Mouse (Mus musculus) urinary bladder, postnatal 25 days (tissue): ENCODE results near the gene Klhl29.

ENCODE experiments used
- DNase-seq: peaks from one replicate; pipeline ENCODE4 v3.0.0; 2022; ENCODE audit warnings: low spot score

Gene Klhl29

DNA sequence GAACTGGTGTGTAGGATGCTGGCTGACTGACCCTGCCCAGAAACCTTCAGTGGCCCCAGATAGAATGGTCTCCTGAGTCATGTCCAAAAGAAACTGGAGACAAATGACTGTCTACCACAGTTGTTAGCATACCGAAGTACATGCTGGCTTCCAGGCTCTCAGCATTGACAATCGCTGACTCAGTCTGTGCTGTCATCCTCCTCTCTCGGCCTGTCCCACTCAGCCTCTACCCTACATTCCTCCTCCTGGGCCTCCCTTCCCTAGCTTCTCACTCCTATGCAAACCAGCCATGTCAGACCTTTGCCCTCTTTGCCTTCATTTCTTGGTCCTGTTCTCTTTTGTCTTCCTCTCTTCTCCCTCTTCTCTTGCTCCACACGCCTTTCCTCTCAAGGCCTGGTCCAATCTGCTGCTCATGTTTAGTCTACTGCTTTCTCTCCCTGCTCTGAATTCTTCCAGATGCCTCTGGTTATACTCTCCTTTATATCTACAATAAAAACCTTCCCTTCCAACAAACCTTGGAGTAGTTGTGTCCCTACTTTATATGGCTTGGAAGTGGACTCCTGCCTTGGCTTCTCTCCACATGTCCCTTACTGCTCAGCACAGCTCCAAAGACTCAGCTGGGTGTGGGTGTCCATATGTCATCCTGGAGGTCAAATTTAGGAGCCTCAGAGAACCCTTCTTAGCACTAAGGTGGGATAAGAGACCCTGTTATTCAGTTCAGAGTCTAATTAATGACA is 121.1 kb downstream of the Klhl29 start:
- no peak for DNase-seq

DNA sequence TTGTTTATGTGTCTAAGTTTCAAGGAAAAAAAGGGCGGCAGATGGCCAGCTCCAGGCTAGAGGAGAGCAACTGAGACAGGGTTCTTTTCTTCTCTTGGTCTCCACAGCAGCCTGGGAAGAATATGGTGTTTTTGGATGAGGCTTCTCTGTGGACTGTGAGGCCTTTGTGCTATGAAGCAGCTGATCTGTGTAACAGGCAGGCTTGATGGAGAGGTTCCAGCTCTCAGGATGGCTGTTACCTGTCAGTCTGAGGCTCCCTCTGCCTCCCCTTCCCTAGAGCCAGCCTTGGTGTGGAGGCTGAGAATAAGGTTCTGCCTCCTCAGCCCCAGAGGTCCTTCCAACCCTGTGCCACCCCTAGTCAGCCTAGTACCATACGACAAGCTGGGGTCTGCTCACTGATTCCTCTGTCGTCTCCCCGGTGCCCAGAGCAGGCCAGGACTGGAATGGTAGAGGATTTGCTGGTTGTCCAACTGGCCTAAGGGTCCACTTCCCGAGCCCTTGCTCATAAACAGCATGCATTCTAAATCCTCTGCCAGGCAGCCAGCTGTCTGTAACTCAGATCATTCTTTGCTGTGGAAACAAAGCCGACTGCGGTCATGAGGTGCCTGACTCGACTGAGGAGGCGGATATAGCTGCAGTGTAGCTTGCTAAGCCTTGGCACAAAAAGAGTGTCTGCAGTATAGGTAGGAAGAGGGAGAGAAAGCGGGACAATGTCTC is 122.0 kb downstream of the Klhl29 start:
- DNase-seq: no peak

DNA sequence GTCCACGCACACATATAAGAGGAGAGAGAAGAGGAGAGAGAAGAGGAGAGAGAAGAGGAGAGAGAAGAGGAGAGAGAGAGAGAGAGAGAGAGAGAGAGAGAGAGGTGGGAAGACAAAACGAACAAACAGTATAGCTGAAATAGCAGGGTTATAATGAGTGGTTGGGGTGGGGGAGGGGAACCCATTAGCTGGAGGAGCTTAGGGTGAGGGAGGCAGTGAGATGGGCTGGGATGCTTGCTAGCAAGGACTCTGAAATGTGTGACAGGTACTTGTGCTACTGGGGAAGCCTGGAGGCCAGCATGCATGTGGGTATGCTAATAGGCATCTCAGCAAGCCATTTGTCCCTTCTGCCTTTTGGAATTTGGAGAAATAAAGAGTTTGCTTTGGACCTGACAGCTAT is 122.9 kb downstream of the Klhl29 start:
- DNase-seq: no peak

DNA sequence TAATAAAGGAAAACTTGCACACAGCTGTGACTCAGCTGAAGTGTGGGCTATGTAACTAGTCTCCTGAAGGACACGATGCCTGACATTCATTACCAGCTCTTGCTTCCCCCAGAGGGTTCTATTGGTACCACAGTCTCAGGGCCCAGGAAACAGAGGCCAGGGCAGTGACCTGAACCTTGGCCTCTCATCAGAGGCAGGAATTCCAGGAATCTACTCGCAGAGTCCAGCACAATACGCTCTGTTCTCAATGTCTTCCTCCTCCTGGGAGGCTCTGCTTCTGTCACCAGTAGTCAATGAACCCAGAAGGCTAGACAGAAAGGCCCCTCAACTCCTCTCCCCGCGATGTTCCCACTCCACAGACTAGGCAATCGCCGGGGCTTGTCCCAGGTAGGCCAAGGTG is 125.4 kb downstream of the Klhl29 start:
- no peak for DNase-seq

DNA sequence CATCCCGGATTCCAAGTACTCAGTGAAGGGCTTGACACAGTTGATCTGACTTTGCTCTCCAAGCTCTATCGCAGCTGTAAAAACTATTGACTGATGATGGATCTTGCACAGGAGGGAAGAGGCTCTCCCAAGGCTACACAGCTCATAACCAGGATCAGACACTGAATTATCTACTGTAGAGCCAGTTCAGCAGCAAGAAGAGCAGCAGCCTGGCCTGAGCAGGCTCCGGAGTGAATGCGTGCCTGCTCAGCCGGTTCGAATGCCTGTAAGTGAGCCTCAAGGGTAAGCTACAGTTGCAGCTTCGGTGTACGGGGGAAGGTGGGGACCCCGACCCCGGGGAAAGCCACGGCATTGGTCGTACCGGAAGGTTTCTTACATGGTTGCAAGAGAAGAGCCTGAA is 126.4 kb downstream of the Klhl29 start:
- DNase-seq: no peak

DNA sequence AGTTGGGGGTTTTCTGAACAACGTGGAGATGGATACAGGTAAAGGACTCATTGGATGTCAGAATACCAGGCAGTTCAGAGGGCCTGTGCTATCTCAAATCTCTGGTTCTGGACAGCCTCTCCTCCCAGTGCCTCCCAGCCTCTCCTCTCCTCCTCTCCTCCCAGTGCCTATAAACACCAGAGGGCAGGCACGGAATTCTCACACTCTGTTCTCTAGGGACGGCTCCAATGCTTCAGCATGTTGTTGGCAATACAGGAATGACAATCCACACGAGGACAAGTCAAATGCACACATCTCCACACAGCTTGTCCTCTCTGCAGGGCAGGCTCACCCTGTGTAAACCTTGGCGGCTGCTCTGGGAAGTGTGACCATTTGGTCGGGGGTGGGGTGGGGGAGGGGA is 128.0 kb downstream of the Klhl29 start:
- DNase-seq: no peak

DNA sequence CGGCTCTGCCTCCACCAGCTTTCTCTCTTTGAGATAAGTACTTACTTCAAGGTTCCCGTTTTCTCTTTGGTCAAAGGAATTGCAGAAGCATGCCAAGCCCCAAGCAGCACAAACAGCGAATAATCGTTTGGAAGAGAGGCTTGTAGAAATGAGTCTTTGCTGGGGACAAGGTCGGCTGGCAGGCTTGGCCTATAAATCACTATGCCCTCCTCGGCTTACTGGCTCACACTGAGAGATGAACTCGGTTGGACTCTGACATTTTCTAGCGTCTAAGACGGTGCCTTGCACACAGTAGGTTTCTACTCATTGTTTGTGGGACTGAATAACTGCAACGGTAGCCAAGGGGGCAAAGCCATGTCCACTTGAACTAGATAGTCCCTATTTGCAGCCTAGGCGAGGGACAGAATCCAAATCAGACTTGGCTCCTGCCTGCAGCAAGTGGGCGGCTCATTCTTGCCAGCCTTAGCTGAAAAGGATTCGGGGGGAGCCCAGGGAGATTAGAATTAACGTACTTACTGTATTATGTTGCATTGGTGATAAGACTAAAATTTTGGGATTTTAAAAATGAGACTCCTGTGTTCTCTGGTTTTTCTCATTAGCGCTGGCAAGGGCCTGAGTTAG is 128.7 kb downstream of the Klhl29 start:
- DNase-seq: no peak

DNA sequence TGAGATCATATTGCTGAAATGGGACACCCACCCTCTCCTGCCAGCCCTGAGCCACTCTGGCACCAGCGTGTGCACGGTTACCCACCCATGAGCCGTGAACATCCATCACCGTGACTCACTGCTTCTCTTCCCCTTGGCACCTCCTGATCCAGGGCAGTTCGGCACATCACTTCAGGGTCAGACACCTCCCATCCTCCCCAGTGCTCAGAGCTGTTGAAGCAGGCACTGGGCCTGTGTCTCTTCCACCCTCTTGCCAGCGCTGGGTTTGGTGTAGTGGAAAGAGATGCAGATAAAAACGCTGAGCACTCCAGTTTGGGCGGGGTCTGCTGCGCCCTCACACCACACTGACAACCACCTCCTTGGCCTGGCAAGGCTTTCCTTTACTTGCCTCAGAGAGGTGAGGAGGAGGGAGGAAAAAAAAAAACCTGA is 129.3 kb downstream of the Klhl29 start:
- no peak for DNase-seq

DNA sequence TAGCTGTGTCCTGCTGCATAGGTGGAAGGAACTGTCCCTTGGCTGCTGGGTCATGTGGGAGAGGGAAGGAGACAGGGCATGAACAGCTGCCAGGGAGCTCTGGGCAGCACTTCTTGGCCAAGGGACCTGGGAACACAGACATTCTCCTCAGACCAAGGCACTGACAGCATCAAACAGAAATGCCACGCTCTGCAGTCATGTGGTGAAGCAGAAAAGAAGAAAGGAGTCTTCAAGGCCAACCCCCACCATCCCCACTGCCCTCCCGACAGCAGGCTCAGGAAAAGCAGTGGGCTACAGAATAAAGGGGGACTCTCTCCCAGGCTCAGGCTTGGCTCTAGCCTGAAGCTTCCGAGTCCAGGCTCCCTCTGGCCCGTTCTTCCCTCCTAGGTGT is 130.3 kb downstream of the Klhl29 start:
- DNase-seq: no peak

DNA sequence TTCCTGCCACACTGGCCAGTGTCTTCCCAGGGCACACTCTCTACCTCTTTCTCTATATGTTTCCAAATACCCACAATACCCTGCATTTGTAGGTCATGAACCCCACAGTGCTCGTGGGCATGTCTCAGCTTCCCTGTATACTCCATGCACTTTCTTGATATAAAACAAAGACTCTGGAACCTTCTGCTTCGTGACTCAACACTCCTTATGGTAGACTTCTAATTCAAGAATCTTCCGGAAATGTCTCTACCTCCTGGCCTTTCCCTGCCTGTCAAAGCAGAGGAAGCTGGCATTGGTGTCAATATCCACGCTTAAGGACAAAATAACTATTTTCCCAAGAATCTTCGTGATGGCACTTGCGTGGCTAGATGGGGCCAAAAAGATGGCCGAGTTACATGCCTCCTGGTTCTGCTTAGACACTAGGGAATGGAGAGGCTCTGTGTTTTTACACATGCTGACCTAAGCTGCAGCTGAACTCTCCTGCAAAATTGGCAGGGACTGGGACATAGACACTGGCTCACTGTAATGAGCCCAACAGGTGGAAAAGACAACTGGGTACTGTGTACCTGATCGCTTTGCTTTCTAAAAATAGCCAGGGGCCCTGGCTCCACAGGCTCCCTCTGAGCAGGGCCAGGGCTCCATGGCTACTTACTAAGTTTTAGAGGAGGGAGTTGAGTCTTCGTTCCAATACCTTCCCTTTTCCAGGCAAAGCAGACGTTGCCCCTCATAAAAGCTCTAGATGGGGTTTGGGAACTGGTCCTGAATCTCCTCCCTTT is 130.9 kb downstream of the Klhl29 start:
- DNase-seq: no peak

DNA sequence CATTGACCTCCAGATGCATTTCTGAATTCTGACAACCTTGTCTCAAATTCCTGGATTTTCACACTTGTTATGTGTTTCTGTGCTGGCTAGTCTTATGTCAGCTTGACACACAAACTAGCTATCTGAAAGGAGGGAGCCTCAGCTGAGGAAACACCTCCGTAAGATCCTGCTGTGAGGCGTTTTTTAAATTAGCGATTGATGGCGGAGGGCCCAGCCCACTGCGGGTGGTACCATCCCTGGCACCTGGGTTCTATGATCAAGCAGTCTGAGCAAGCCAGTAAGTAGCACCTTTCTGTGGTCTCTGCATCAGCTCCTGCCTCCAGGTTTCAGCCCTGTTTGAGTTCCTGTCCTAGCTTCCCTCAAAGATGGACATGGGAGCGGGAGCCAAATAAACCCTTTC is 131.6 kb downstream of the Klhl29 start:
- DNase-seq: no peak

DNA sequence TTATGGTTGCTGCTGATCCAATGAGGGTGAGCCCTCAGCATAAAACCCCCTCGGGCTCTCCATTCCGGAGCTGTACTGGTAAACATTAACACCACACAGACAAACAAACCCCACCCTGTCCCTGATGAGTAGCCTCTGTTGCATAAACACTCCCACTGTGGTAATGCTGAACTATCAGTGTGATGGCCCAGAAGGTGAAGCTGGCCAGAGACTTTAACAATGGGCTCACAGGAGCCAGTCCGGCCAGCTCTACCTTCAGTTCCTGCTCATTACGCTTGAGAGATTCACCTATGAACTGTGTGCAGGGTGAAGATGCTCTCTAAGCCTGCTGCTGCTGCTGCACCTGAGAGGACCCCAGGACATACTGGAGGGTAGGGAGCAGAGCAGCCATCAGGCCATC is 132.0 kb downstream of the Klhl29 start:
- no peak for DNase-seq

DNA sequence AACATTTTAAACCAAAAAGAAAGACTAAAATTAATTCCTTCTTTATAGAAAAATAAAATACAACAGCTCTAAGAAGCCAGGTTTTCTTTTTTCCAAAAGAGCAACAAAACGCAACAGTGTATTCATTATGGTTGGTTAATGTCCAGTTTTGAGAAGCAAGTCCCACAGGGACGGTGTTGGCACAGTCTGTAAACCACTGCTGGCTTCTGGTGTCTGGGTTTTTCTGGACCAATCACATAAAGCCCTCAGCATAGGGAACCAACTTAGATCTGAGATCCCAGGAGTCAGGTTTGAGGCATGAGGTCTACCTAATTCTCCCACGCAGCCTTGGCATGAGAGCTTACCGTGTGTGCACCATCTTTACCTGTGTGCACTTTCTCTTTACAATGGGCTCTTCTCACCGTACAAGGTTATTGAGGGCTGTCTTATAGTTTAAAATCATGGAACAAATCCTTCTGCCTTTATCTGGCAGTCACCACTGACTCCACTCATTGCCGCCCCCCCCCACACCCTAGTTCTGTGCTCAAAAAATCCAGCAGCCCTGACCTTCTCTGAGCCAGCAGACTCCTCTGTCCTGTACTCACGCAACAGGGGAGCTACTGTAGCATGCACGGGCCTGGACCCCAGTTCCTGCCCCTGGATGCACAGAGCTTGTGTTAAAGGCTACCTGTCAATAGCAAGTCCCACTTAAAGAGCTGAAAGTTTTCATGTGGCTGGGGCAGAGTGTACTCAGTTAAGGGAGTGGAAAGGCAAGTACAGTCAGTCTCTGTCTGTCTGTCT is 132.7 kb downstream of the Klhl29 start:
- DNase-seq: no peak

DNA sequence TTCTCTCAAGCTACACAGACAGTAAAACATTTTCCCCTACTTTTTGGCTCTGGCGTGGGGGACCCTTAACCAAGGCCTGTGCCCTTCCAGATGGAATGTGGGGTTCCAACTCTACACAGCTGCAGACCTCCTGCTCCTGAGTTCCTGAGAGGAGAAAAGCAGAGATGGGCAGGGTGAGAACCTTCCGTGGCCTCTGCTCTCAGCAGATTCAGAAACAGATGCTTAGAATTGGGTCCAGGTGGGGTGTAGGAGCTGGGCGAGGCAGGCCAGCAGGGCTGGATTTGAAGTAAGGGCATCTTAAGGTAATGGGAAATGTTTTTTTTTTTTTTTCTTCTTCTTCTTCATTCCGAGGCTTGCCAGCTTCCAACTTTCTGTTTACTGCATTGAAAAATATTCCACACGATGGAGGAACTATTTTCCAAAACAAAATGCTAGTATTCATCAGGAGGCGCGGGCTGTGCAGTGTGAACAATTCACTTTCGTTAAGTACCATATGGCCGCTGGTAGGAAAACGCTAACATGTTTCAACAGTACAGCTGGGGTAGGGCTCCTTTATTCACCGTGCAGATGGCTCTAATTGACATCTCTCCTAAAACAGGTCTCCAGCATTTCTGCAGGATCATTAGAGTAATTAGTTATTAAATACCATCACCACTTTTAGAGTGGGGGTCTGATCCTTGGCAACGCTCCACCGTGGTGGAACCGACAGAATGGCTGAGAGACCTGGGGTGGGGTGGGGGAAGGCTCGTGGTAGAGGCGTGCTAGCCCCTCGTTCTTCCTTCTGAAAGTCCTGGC is 135.8 kb downstream of the Klhl29 start:
- no peak for DNase-seq

DNA sequence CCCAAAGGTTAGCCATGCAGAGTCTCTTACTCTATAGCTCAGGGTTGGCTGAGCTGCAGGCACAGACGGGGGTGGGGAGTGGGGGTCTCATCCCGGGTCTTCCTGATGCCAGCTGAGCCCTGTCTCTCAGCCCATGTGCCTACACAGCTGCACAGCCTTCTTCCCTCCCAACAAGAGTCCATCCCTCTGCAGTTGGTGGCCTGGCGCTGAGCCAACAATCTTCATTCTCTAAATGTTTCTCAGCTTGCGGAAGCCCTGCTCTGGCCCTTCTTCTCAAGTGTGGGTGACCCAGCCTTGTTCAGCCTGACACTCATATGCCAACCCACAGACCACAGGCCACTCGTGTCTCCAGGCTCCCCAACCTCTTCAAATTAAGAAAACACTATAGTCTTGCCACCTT is 138.4 kb downstream of the Klhl29 start:
- peak; percentile 23 for DNase-seq

DNA sequence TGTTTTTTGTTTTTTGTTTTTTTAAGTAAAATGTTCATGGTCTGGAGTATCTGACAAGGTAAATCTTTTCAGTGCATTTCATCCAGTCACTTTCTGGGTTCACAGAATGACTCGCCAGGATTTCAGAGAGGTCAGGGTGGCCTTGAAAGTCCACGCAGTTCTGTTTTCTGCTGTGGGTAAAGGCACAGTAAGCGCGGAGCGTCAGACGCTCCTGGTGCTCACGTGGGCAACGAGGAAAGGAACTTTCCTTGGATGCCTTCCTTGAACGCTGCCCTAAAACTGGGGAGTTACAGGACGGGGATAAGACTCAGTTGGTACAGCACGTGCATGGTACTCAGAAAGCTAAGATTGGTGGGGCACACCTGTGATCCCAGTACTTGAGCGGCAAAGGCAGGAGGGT is 139.9 kb downstream of the Klhl29 start:
- DNase-seq: no peak

DNA sequence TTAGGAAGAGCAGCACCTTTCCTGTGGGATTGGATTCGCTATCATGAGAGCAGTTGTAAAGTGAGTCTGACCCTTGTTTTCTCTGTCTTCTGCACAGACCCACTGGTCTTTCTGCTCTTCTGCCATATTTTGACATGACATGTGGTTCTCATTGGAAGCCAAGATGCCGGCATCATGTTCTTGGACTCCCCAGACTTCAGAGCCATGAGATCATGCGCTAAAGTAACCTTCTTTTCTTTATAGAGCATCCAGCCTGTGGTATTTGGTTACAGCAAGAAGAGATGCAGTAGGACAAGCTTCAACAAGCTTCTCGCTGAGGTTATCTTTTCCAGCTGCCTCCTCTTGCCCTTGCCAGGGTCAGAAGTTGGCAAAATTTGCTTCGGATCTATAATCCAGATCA is 145.0 kb downstream of the Klhl29 start:
- DNase-seq: no peak

DNA sequence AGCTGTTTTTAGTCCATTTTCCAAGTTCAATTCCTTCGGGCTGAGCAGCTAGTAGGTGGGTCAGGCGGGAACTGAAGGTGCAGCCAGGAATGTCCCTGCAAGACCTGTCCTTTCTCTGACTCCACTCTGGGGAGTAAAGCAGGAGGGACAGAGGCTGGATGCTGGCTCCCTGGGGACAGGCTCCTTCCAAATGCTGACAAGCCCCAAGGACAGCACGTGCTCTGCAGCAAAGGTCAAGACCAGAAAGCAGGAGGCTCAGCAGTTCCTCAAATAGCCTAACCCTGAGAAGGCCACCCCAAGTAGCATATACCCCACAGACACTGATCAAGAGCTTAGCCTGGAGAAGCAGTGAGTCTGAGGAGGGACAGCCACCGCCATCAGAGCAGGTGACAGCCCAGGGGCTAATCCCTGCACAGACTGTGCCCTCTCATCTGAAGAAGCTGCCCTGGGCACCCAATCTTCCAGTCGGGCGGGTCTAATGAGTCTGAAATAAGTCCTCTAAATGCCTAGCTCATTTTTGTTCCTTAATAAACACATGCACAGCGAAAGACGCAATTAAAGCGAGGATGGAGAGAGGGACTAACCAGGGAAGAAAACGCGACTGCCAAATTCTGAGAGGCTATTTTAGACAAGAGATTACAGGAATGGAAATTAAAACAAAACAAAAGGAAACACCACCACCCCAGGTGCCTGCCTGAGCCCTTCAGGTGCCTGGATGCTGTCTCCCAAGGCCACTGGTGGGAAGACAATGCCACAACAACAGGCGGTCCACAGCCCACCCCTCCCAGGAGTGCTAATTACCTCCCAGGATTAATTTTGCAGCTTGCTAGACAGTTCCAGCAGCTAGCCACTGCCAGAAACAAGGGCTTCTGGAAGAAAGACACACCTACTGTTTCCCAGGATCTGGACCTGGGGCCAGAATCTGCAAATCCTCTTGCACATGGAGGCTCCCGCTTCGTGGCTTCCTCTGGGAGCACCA is 148.5 kb downstream of the Klhl29 start:
- no peak for DNase-seq

DNA sequence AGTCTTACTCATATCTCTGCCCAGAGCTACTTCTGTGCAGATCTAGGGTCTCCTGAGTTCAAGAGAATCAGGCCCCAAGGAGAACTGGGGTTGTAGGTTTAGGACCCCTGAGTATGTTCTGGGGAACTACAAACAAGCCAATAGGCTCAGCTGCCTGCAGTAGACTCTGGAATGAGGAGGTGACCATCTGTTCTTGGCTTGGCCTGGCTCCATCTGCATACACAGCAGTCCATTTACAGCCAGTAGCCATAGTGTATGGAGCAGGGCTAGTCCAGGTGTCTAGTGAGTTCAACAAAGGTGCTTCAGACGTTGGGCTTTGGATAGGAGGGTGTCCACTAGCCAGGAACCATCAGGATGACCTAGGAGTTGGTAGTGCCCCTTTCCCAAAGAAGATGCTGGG is 151.9 kb downstream of the Klhl29 start:
- DNase-seq: no peak
